Mouse (Mus musculus) T-helper 2 cell (primary cell): ENCODE data around the gene Nom1.
"Not testable (repeated sequence)": the region's sequence is repeated elsewhere in the genome, so short reads cannot be mapped to it uniquely, and the experiment has no call there.

Experiments used
- in situ Hi-C: fragments of 300-600 bp; cut with MboI, MseI; formaldehyde crosslinking; loops from one replicate; pipeline ENCODE4 v1.15.1; 2025; ENCODE audit warnings: high pct_unique_total_duplicates

Gene Nom1

DNA sequence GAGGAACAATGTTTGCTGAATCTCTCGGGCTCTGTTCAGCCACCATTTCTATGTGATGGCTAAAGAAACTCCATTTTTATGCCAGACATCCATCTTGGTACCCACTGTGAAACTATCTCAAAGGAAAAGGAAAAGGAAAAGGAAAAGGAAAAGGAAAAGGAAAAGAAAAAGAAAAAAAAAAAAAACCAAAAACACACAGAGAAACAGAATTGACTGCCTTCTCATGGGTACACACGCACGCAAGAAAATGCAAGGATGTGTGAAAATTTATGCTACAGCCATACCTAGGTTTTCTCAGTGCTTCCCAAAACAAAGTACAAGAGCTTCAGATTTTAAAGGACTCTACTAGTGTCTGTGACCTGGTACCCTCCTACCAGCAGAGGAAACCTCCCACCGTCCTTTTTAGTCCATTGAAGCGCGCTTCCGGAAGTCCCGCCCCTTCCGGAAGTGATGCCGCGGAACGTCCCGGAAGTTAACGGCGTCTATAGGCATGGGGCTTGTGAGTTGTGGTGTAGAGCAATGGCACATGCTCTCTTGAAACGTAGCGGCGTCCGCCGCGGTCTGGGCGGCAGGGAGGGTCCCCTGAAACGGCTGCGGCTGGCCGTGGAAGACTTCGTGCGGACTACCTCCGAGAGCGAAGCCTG is at the start of gene Nom1:
Gene Nom1 (plus strand): TSS at position 437 of the 644 bp plus-strand sequence.
- in situ Hi-C loops = loop anchor here (10.0 to 25.0 kb wide), 2 partner anchors 50 to 1647 kb away; partner anchors contain the start of gene Paxip1

DNA sequence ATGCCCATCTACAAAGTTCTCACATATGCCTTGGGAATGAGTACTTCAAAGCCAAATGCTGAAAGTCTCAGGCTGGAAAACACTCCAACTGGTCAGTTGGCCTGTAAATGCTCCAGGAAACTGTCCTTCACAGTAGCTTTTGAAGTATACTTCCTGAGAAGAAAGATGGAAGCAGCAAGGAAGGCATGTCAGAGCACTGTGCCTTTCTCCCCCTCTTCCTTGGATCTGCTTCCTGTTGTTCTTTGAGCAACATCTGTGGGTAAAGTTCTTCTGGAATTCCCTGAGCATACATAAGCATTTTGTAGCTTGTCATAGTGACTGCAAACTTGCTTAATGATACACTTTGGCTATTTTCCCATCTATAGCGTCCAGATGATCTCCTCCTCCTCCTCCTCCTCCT is 46.9 kb upstream of the Nom1 start:
- in situ Hi-C loops = loop anchor here (5.0 to 10.0 kb wide), 3 partner anchors 47 to 1275 kb away; partner anchors contain the start of genes Mnx1 and Nom1

DNA sequence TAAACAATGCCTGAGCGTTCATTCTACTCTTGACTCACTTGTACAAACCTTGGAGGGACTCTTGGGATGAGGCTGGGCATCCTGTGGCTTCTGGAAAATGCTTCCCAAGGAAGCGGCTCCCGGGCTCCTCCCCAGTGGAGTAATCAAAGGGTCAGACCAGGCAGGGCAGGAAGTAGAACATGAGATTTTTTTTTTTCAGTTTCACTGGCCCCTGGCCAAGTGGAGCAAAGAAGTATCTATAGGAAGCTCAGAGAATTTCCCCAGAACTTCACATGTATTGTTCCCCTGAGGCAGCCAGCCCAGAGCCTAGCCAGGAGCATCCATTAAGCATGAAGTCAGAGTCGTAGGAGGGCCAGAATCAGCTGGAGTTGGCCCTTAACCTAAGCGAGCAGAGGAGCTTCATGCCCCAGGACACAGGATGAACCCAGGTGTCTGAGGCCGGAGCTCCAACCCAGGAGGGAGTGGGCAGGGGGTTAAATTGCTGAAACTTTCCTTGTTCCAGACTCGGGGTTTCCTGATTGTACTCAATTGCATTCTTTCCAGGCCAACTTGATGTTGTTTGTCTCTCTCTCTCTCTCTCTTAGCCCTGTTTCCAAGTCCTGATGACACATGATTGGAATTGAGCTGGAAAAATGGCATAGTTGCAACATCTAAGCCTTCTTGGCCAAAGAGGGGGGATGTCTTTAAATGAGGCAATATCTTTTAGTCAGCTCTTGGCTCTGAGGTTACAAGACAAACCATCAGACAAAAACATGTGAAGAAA is 46.1 kb upstream of the Nom1 start:
- in situ Hi-C loops = loop anchor here (5.0 to 10.0 kb wide), 3 partner anchors 46 to 1276 kb away; partner anchors contain the start of genes Mnx1 and Nom1

DNA sequence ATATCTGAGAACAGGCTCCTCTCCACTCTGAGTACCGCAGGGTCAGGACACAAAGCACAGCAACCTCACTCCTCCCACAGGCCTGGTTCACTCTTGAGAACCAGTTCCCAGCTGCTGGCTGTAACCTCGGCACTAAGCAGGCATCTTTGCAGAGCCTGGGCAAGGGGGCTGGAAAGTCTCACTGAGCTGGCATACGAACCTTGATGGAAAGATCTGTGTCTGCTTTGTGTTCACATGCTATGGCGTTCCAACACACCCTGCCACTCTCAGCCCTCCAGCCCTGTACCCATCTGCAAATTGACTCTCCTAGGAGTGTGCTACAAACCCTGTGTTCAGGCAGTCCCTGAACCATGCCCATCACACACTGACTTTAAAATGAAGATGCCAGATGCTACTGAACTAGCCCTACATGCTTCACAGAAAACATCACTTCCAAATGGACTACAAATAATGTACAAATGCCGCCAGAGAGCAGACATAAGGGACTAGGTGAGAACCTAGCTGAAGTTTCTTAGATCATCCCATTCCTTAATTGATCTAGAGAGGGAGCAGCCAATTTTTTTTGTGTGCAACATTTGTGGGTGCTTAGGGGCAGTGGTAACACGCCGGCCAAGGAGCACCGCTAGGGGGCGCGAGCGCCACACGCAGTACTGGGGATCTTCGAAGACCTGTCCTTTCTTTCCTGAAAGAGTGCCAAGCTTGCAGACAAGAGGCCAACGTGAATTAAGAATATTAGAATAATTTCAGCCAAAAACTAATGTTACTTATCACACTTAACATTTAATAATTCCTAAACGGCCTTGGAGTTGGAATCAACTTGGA is 45.3 kb upstream of the Nom1 start:
- in situ Hi-C loops = loop anchor here (5.0 to 10.0 kb wide), 3 partner anchors 46 to 1277 kb away; partner anchors contain the start of genes Mnx1 and Nom1

DNA sequence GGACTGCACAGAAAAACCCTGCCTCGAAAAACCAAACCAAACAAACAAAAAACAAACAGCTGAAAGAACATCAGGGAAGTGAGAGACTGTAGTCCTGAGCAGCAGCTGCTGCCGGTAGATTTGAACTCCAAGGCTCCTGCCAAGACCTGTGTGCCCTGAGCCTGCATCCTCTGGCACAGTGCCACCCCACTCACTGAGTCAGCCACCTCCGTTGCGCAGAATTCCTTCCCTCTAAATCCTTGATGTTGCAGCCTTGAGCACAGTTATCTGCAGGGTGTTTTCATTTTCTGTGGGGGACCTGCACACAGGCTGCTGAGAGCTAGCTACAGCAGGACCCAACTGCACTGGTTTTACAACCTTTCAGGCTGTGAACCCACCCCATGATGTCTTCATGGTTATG is 36.0 kb upstream of the Nom1 start:
- in situ Hi-C loops = loop anchor here (10.0 kb wide), 2 partner anchors 56 to 286 kb away; no protein-coding TSS in a partner anchor

DNA sequence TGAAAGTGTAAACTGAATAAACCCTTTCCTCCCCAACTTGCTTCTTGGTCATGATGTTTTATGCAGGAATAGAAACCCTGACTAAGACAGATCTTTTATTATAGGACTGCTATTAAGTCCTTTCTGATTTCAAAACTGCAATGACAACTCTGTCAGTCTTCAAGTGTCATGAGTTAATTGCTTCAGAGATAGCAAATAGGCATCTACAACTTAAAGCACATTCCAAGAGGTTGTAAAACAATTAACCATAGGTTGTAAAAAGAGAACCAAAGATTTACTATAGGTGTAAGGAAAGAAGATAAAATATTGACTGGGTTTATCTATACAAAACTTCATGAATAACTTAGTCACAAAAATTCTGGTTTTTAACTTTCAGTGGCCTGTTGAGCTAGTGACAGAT is 23.6 kb upstream of the Nom1 start:
- in situ Hi-C loops = no loop called here

- in situ Hi-C loops = no loop called here
These were observed 21.4 kb upstream of the Nom1 start for GRCm38 (mm10) chr5:29413041-29413440.

DNA sequence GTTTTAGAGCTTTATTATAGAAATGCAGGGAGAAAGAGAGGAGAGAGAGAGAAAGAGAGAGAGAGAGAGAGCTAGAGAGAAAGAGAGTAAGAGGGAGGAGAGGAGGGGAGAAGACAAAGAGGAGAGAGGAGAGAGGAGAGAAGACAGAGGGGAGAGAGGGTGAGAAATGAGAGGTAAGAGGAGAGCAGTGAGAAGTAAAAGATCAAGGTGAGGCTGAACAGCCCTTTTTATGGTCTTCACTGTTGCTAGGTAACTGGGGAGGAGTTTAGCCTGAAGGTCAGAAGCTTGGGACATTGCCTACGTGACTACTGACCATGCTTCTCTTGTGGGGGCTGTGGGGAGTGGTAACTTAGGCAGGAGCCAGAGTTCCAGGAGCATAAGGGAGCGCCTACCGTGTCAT is 11.1 kb upstream of the Nom1 start:
- in situ Hi-C loops = not testable (repeated sequence)

DNA sequence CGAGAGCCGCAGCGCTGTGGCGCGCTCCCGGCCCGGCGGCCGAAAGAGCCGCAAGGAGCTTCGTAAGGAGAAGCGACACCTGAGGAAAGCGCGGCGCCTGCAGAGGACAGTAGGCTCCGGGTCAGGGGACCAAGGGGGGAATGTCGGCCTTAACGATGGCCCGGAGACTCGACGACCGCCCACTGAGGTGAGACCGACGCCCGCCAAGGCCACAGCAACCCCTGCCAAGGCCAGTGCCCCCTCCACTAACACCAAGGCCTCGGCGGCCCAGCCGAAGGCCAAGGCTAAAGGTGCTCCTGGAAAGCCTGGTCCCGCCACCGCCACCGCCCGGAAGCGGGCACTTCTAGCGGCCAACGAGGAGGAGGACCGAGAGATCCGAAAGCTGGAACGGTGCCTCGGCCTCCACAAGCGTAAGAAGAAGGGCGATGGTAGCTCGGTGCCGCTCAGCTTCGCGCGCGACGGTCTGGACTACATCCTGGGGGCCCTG is 451 bp downstream of the Nom1 start:
- in situ Hi-C loops = loop anchor here (10.0 to 25.0 kb wide), 2 partner anchors 50 to 1648 kb away; partner anchors contain the start of gene Paxip1

GRCm38 (mm10) chr5:29435491-29435890 is 1.0 kb downstream of the Nom1 start:
- in situ Hi-C loops = loop anchor here (10.0 to 25.0 kb wide), 2 partner anchors 51 to 1648 kb away; partner anchors contain the start of gene Paxip1

DNA sequence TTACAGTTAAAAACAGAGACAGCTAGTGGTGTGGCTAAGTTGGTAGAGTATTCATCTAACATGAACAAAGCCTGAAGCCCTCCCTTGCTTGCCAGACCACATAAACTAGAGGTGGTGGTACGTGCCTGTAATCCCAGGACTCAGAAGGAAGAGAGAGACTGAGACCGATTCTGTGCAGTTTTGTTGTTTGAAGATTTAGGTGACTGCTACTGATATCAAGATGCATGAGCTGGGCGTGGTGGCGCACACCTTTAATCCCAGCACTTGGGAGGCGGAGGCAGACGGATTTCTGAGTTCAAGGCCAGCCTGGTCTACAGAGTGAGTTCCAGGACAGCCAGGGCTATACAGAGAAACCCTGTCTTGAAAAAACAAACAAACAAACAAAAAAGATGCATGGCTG is 2.3 kb downstream of the Nom1 start:
- in situ Hi-C loops = loop anchor here (10.0 to 25.0 kb wide), 2 partner anchors 52 to 1649 kb away; partner anchors contain the start of gene Paxip1

GRCm38 (mm10) chr5:29445275-29445674 is 10.8 kb downstream of the Nom1 start:
- in situ Hi-C loops = loop anchor here (25.0 kb wide), 1 partner anchor 1658 kb away; the partner anchor contains the start of gene Paxip1

DNA sequence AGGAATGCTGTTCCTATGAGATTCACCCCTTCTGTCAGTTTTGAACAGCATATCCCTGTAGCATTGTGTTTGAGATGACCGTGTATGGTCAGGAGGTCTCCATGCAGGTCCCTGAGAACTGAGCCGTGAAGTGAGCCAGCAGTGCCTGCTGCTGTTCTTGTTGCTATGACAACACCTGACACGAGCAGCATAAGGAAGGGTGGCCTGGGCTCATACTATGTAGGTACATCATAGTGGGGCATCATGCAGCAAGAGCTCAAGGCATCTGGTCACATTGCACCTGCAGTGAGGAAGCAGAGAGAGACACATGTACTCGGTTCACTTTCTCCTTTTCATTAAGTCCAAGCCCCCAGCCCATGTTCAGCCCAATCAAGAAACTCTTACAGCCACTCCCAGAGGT is 17.9 kb downstream of the Nom1 start:
- in situ Hi-C loops = loop anchor here (10.0 kb wide), 1 partner anchor 58 kb away; no protein-coding TSS in a partner anchor

- in situ Hi-C loops = loop anchor here (10.0 kb wide), 1 partner anchor 62 kb away; no protein-coding TSS in a partner anchor
These were observed 22.6 kb downstream of the Nom1 start for GRCm38 (mm10) chr5:29456895-29457656.

DNA sequence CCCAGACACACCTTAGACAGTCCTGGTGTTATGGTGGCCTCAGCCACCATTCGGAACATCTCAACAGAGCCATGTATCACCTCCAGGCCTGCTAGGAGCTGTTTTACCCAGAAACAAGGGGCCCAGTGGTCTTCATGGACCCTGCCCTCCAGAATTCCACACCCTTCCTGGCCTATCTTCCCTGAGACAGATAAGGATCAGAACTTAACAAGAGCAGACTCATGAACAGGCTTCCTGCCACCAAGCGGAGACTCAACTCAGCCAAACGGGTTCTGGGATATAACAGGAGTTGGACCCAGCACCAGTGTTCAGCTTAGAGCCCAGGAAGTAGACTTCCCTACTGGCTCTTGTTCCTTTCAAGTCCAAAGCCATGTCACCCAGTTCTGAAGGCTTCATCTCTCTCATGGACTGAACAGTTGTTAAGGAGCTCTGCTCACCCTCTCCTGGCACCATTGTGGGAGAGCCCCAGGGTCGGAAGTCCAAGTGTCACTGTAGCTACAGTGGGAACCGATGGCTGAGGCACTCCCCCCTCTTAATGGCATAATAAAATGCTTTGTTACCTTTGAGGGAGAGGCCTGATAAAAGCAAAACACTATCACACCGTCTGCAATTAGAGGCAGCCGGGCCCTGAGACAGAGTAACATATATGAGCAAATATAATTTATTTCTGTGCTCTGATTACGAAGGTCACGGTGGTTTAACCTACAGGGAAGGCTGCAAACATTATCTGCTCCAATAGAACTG is 28.7 kb downstream of the Nom1 start:
- in situ Hi-C loops = no loop called here

GRCm38 (mm10) chr5:29467489-29468350 is 33.3 kb downstream of the Nom1 start:
- in situ Hi-C loops = no loop called here

- in situ Hi-C loops = no loop called here
These were observed 34.0 kb downstream of the Nom1 start for GRCm38 (mm10) chr5:29468351-29469065.

DNA sequence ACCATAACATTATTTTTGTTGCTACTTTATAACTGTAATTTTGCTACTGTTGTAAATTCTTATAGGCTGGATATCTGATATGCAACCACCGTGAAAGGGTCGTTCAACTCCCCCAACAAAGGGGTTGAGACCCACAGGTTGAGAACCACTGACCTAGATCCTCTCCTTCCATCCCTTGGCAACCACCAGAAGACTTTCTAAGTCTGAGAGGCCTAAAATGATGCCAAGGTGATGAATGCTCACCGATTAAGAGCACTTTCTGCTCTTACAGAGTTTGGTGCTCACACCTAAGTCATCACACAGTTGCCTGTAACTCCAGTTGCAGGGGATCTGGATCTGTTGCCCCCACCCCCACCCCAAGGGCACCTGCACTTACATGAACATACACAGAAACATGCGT is 35.0 kb downstream of the Nom1 start:
- in situ Hi-C loops = no loop called here
